Comparison of ENCODE assay signal across 14 mouse cellular contexts in genomic region chr7:133707301-133707700, GRCm38 (mm10). TPM values are rescaled to one million over a fixed set of nuclear protein-coding genes. Genes with fewer than 3 reads are reported as not detected.
DNase-seq lines count a peak whose midpoint lies in the region; ATAC-seq and TF ChIP-seq lines count a peak whose summit lies in the region.
"Had no signal": no experiment of that assay in that cellular context is flagged by ENCODE, and none has a peak within 500 bp of the region (broad histone marks: within the 10 kb centered on the region; RNA-seq: fewer than 3 reads in every experiment).

No protein-coding gene starts in this region.

- peak; percentile 32 for TF ChIP-seq CTCF in gastrocnemius, adult 2 months (IDR thresholded peaks at IDR 0.05)
- TF ChIP-seq CTCF in liver, adult 2 months (IDR thresholded peaks at IDR 0.05; ENCODE audit: low read depth, low read length) = peak; percentile 10; the same call in 1 of the 2 replicates

- H3K36me3 ChIP-seq in liver, adult 2 months (ENCODE audit: control insufficient read depth, insufficient read depth, low read length) = no peaks in the 10 kb centered on the region
- peaks cover 6% of the 10 kb centered on the region; the same call in 1 of the 2 replicates for H3K36me3 ChIP-seq in forebrain, embryonic 15.5 days

- 78% methylated on average over 2 of the region's 2 CpGs for WGBS in liver, adult 2 months
- 84% methylated on average over 2 of the region's 2 CpGs for WGBS in forebrain, embryonic 15.5 days

- no peaks in the 10 kb centered on the region for H3K27me3 ChIP-seq in liver, adult 2 months (ENCODE audit: control insufficient read depth, insufficient read depth, low read length)
- H3K27me3 ChIP-seq in forebrain, embryonic 15.5 days = no peaks in the 10 kb centered on the region
- H3K27me3 ChIP-seq: megakaryocyte, embryonic 14.5 days had no signal

- no peak for DNase-seq in gastrocnemius, adult 2 months
- no peak for DNase-seq in gastrocnemius, adult 18-20 months (ENCODE audit: low spot score)
- DNase-seq in liver, adult 2 months (ENCODE audit: extremely low read depth, low read depth, low spot score) = peak; percentile 32
- DNase-seq in liver = no peak
- peak; percentile 59 for DNase-seq in A20 (ENCODE audit: low read depth, low spot score)
- peak; percentile 29 for DNase-seq in T-cell, adult 2 months (ENCODE audit: low spot score)
- no peak for DNase-seq in frontal cortex, adult 2 months (ENCODE audit: extremely low spot score in 1 of 2, low spot score in 1 of 2)
- DNase-seq: adrenal gland, adult 8-10 months; cerebellum, adult 8-10 months had no signal

- ATAC-seq in forebrain, embryonic 15.5 days (replicated peaks) = no peak
- ATAC-seq: hindbrain, embryonic 16.5 days had no signal

- H3K79me2 ChIP-seq in liver, adult 2 months (ENCODE audit: control insufficient read depth, insufficient read depth, low read length) = peaks cover 8% of the 10 kb centered on the region; the same call in 1 of the 2 replicates

- no peak overlapping the region for H3K9ac ChIP-seq in liver, adult 2 months (ENCODE audit: low read depth, low read length)
- H3K9ac ChIP-seq in forebrain, embryonic 15.5 days (replicated peaks) = no peak overlapping the region

- H3K4me3 ChIP-seq in gastrocnemius, adult 2 months = no peak overlapping the region
- H3K4me3 ChIP-seq in liver, adult 2 months (ENCODE audit: insufficient read depth, low read depth, low read length) = no peak overlapping the region
- no peak overlapping the region for H3K4me3 ChIP-seq in forebrain, embryonic 15.5 days

- H3K9me3 ChIP-seq in forebrain, embryonic 15.5 days = no peaks in the 10 kb centered on the region
- H3K9me3 ChIP-seq: megakaryocyte, embryonic 14.5 days had no signal

- no peak for TF ChIP-seq POLR2A in liver, adult 2 months (IDR thresholded peaks at IDR 0.05; ENCODE audit: extremely low read depth, insufficient read depth, low read length)

- H3K4me1 ChIP-seq in liver, adult 2 months (ENCODE audit: control insufficient read depth, insufficient read depth, low read length) = peaks cover 6% of the 10 kb centered on the region
- peaks cover 17% of the 10 kb centered on the region for H3K4me1 ChIP-seq in forebrain, embryonic 15.5 days

- H3K27ac ChIP-seq in gastrocnemius, adult 2 months = no peak overlapping the region
- H3K27ac ChIP-seq in liver, adult 2 months (replicated peaks; ENCODE audit: insufficient read depth, low read depth, low read length) = no peak overlapping the region
- no peak overlapping the region for H3K27ac ChIP-seq in forebrain, embryonic 15.5 days (replicated peaks)

- H3K4me2 ChIP-seq in forebrain, embryonic 15.5 days (replicated peaks) = no peak overlapping the region

- intact Hi-C loops in gastrocnemius, adult 2 months (cut with DNase I) = loop anchor here (5.0 kb wide), 1 partner anchor 70 kb away; the partner anchor contains the start of gene Edrf1

RNA-seq across cellular contexts. Expression of gene Bccip, which starts 1.8 kb away (rescaled TPM):
- 10 to 100 TPM; 80.2 to 81.9 TPM for total RNA-seq in gastrocnemius, adult 2 months (2021)
- total RNA-seq in gastrocnemius, adult 18-20 months (2021) = 10 to 100 TPM; 81.4 to 84.1 TPM
- total RNA-seq in liver, adult 2 months (2014; rRNA removed) = 72.8 and 76.0 TPM in 2 replicates
- polyA plus RNA-seq in liver, adult 2 months (2012; rRNA removed) = 32.1 and 32.2 TPM in 2 replicates
- 116 and 117 TPM in 2 replicates for polyA plus RNA-seq in frontal cortex, adult 2 months (2012; rRNA removed)
- polyA plus RNA-seq in forebrain, embryonic 15.5 days (2015; fragmentation: Nextera tagmentation; extraction: Ambion mirVana) = 115 and 117 TPM in 2 replicates

RNA-seq across cellular contexts. Expression of gene Uros, which starts 2.6 kb away (rescaled TPM):
- total RNA-seq in gastrocnemius, adult 2 months (2021) = 10 to 100 TPM; 14.2 to 17.0 TPM
- 10 to 100 TPM; 12.4 to 14.4 TPM for total RNA-seq in gastrocnemius, adult 18-20 months (2021)
- 21.6 and 26.6 TPM in 2 replicates for total RNA-seq in liver, adult 2 months (2014; rRNA removed)
- polyA plus RNA-seq in liver, adult 2 months (2012; rRNA removed) = 21.4 and 23.9 TPM in 2 replicates
- polyA plus RNA-seq in frontal cortex, adult 2 months (2012; rRNA removed) = 36.1 and 36.7 TPM in 2 replicates
- polyA plus RNA-seq in forebrain, embryonic 15.5 days (2015; fragmentation: Nextera tagmentation; extraction: Ambion mirVana) = 52.9 and 55.3 TPM in 2 replicates

RNA-seq across cellular contexts. Expression of gene Mmp21, which starts 27.4 kb away (rescaled TPM):
- not detected for total RNA-seq in gastrocnemius, adult 2 months (2021)
- not detected for total RNA-seq in gastrocnemius, adult 18-20 months (2021)
- not detected in 2 replicates for total RNA-seq in liver, adult 2 months (2014; rRNA removed)
- not detected in 2 replicates for polyA plus RNA-seq in liver, adult 2 months (2012; rRNA removed)
- 0.19 and 0.24 TPM in 2 replicates for polyA plus RNA-seq in frontal cortex, adult 2 months (2012; rRNA removed)
- polyA plus RNA-seq in forebrain, embryonic 15.5 days (2015; fragmentation: Nextera tagmentation; extraction: Ambion mirVana) = 0.14 TPM in 1 of 2 replicates, not detected in the other
- total RNA-seq: adrenal gland, adult 8-10 months; layer of hippocampus, postnatal 14 days had no signal
- polyA plus RNA-seq: gonadal fat pad, adult 2 months had no signal

Comparison
In these comparisons a context has a peak if more than half of its experiments do, and no peak if none do; other contexts are left out.
1. DNase-seq: peak in liver, adult 2 months (single experiment), A20 (single experiment) and T-cell, adult 2 months (single experiment); none in gastrocnemius, adult 2 months (single experiment), gastrocnemius, adult 18-20 months (single experiment), liver (single experiment) and frontal cortex, adult 2 months (0 of 2).